8 mouse cellular contexts compared by ENCODE assay signal in the genomic region with DNA sequence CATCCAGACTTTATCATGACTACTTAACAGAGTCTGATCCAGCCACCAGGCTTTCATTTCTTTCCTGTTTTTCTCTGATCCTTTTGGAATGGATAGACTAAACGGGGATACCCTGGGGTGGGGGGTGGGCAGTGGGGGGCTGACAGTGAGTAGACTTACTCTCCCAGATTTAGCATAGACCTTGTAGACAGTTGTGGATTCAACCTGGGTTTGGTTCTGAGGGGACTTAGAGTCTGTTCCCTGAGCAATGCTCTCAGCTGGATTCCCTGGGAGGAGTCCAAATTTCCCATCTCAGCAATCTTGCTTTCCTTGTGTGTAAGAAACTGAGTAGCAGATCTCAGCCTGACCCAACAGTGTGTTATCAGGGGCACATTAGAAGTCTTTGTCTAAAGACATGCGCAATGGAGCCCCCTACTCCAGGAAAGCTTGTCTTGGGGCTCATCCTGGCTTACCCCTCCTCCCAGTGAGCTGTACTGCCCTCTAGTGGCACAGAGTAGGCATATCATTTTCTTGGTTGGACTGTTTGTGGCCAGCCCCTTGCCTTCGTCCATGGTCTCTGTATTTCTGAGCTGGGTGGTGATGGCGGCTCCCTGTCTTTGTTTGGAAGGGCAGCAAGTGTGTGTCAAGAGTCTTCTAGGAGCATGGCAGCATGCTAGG. TPM values are rescaled to one million over a fixed set of nuclear protein-coding genes. Genes with fewer than 3 reads are reported as not detected.
DNase-seq lines count a peak whose midpoint lies in the region; ATAC-seq lines count a peak whose summit lies in the region.

No protein-coding gene starts in this region.

- H3K36me3 ChIP-seq in embryonic facial prominence, embryonic 10.5 days (replicated peaks), result no peaks in the 10 kb centered on the region
- no peaks in the 10 kb centered on the region for H3K36me3 ChIP-seq in limb, embryonic 13.5 days

- H3K27me3 ChIP-seq in embryonic facial prominence, embryonic 10.5 days (replicated peaks; ENCODE audit: low read depth, poor library complexity, severe bottlenecking), result peaks cover 12% of the 10 kb centered on the region; the same call in 1 of the 2 replicates
- H3K27me3 ChIP-seq in limb, embryonic 13.5 days, result no peaks in the 10 kb centered on the region

- H3K9me3 ChIP-seq in embryonic facial prominence, embryonic 10.5 days, result 0 out of 2 replicates have a peak, but pooled peaks cover 2% of the 10 kb centered on the region
- no peaks in the 10 kb centered on the region for H3K9me3 ChIP-seq in limb, embryonic 13.5 days

- peaks cover 8% of the 10 kb centered on the region for H3K4me1 ChIP-seq in embryonic facial prominence, embryonic 10.5 days
- peaks cover 6% of the 10 kb centered on the region for H3K4me1 ChIP-seq in limb, embryonic 13.5 days

- no peak overlapping the region for H3K9ac ChIP-seq in limb, embryonic 13.5 days

- peak; percentile 47 to 53 for DNase-seq in left cerebral cortex, postnatal 25 days (ENCODE audit: low spot score in 2 of 2)
- DNase-seq in left cerebral cortex, adult 11 months (ENCODE audit: low spot score), result no peak
- DNase-seq in adrenal gland, adult 2 months, result peak; percentile 29
- DNase-seq in embryonic facial prominence, embryonic 10.5 days (ENCODE audit: low spot score), result peak; percentile 68
- DNase-seq in heart, postnatal 4 days, result peak; percentile 66
- DNase-seq in naive thymus-derived CD4-positive, alpha-beta T cell, adult 2 months (ENCODE audit: low read depth), result peak; percentile 80
- DNase-seq in thymus, postnatal 4 days, result peak; percentile 65

- intact Hi-C loops in left cerebral cortex, postnatal 25 days (cut with DNase I), result loop anchor here (2.0 kb wide), 2 partner anchors 46 to 120 kb away; no protein-coding TSS in a partner anchor

- peak; percentile 12; the same call in 1 of the 2 replicates for ATAC-seq in limb, embryonic 13.5 days (ENCODE audit: low FRiP score, low read depth)

- H3K4me3 ChIP-seq in embryonic facial prominence, embryonic 10.5 days, result no peak overlapping the region
- H3K4me3 ChIP-seq in limb, embryonic 13.5 days, result no peak overlapping the region

- H3K27ac ChIP-seq in embryonic facial prominence, embryonic 10.5 days (replicated peaks), result no peak overlapping the region
- H3K27ac ChIP-seq in limb, embryonic 13.5 days, result no peak overlapping the region

- 32% methylated on average over 4 of the region's 4 CpGs for WGBS in embryonic facial prominence, embryonic 10.5 days
- 39% methylated on average over 4 of the region's 4 CpGs for WGBS in limb, embryonic 13.5 days

- H3K4me2 ChIP-seq in limb, embryonic 13.5 days (replicated peaks), result no peak overlapping the region

RNA-seq across cellular contexts. Expression of a gene that starts 6.5 kb away (rescaled TPM):
- total RNA-seq in left cerebral cortex, postnatal 25 days (2021), result 10 to 100 TPM; 36.9 to 51.0 TPM
- not detected for total RNA-seq in adrenal gland, adult 2 months (2021)
- 0.29 and 0.42 TPM in 2 replicates for polyA plus RNA-seq in adrenal gland, adult 2 months (2012; rRNA removed)
- 15.6 and 17.5 TPM in 2 replicates for polyA plus RNA-seq in embryonic facial prominence, embryonic 10.5 days (2016; fragmentation: Nextera tagmentation; extraction: Ambion mirVana)
- total RNA-seq in heart, postnatal 4 days (2021), result 1 to 10 TPM; 3.9 to 4.1 TPM
- polyA plus RNA-seq in limb, embryonic 13.5 days (2015; fragmentation: Nextera tagmentation; extraction: Ambion mirVana), result 15.5 and 16.0 TPM in 2 replicates

Comparison
In these comparisons a context has a peak if more than half of its experiments do, and no peak if none do; other contexts are left out.
1. RNA of a gene that starts 6.5 kb away (total RNA-seq): 36.9 to 51.0 TPM in left cerebral cortex, postnatal 25 days; 3.9 to 4.1 TPM in heart, postnatal 4 days and not detected in adrenal gland, adult 2 months; every median in the first group is over 4 times any median in the second.